Mouse (Mus musculus) intestine, postnatal 0 days (tissue): ENCODE measurements around the gene Klhl20. TPM values are rescaled to one million over a fixed set of nuclear protein-coding genes. Genes with fewer than 3 reads are reported as not detected.

ENCODE experiments used
- ATAC-seq: fragments of 200-750 bp; cut with Nextera tagmentation; 2 replicates; pipeline ENCODE4 v1.8.0; 2017; ENCODE audit warnings: mild to moderate bottlenecking, moderate TSS enrichment, moderate library complexity
- H3K27ac ChIP-seq: fragments of 300-500 bp; sonication (generic); 2 replicates; pipeline ENCODE4 v1.5.1; 2014; ENCODE audit warnings: mild to moderate bottlenecking, low read depth, low read length, moderate library complexity
- H3K27me3 ChIP-seq: fragments of 300-500 bp; sonication (generic); replicated peaks from 2 replicates; pipeline ENCODE4 v1.6.1; 2014; ENCODE audit warnings: low read length, mixed read lengths; ENCODE audit not compliant: control insufficient read depth, insufficient read depth
- H3K36me3 ChIP-seq: fragments of 300-500 bp; sonication (generic); 2 replicates; pipeline ENCODE4 v1.6.1; 2014; ENCODE audit warnings: mild to moderate bottlenecking, moderate library complexity; ENCODE audit not compliant: control insufficient read depth, insufficient read depth
- H3K4me1 ChIP-seq: fragments of 300-500 bp; sonication (generic); replicated peaks from 2 replicates; pipeline ENCODE4 v1.6.1; 2014; ENCODE audit warnings: antibody characterized with exemption, low read length, mixed read lengths; ENCODE audit not compliant: control insufficient read depth, insufficient read depth
- H3K4me2 ChIP-seq: fragments of 300-500 bp; sonication (generic); replicated peaks from 2 replicates; pipeline ENCODE4 v1.6.1; 2014; ENCODE audit warnings: low read depth, mild to moderate bottlenecking, moderate library complexity
- H3K4me3 ChIP-seq: fragments of 300-500 bp; sonication (generic); 2 replicates; pipeline ENCODE4 v1.5.1; 2014; ENCODE audit warnings: low read depth, low read length
- H3K9ac ChIP-seq: fragments of 300-500 bp; sonication (generic); 2 replicates; pipeline ENCODE4 v1.6.1; 2014; ENCODE audit warnings: mild to moderate bottlenecking, low read depth, low read length
- H3K9me3 ChIP-seq: fragments of 300-500 bp; sonication (generic); 2 replicates; pipeline ENCODE4 v1.6.1; 2016; ENCODE audit warnings: mixed run types; ENCODE audit not compliant: control insufficient read depth
- CTCF ChIP-seq: sonication (generic); IDR thresholded peaks from 2 replicates; pipeline ENCODE4 v1.5.1; 2016; ENCODE audit warnings: low read depth, mild to moderate bottlenecking, control low read depth, antibody characterized with exemption, moderate library complexity
- WGBS: fragments of 180-500 bp; shearing (Covaris S2); extraction: QIAGEN DNeasy Blood & Tissue Kit; methylation state at CpG from one replicate; pipeline ENCODE4 v1.1.7; 2014; 5-methylcytosine and 5-hydroxymethylcytosine counted together
- polyA plus RNA-seq: library from polyadenylated mRNA; unstranded; fragments of >200 nt; fragmentation: Nextera tagmentation; extraction: Ambion mirVana; gene quantifications from 2 replicates; pipeline ENCODE4 v1.2.1, GENCODE M21; 2015

Klhl20 gene
- polyA plus RNA-seq, 1 experiment from 2014 or later = 5.2 TPM

DNA sequence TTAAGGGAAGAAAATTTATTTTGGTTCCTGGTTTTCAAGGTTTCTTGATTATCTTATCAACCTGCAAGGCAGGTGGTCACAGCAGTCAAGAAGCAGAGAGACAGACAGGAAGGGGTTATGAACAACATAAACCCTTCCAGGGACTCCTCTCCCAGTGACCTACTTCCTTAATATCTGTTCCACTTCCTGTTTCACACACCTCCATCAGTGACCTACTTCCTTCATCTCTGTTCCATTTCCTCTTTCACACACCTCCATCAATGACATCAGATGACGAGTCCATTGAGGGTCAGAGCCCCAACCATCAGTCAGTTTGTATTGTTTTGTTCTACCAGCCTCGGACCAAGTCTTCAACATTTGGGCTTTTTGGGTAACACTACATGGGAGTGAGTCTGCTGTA, 8.2 kb upstream of the Klhl20 start:
- WGBS = 85% methylated on average over 2 of the region's 2 CpGs
- ATAC-seq = no peak
- Histone ChIP-seq H3K4me3 (no peak overlapping the region), H3K36me3 (no peaks in the 10 kb centered on the region), H3K4me1 (no peaks in the 10 kb centered on the region), H3K9me3 (no peaks in the 10 kb centered on the region), H3K27me3 (0 out of 2 replicates have a peak, but pooled peaks cover 3% of the 10 kb centered on the region), H3K27ac (no peak overlapping the region), H3K9ac (no peak overlapping the region), H3K4me2 (no peak overlapping the region)
- no peak for TF ChIP-seq CTCF

DNA sequence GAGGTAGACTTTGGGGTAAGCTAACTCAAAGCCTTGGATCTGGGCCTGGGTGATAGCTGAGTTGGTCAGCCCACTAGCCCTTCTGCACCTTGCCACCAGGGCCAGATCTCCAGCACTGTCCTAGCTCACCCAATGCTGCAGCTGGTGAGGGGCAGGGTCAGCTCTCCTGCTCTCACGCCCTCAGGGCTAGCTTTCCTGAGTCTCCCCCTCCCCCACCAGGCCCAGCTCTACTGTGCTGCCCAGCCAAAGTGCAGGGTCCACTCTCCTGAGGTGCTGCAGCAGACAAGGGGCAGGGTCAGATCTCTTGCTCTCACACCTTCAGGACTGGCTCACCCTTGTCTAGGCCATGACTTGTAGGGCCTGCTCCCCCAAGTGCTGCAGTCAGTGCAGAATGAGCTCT, 4.8 kb downstream of the Klhl20 start:
- 81% methylated on average over 1 of the region's 1 CpGs for WGBS
- no peaks in the 10 kb centered on the region for H3K4me1 ChIP-seq

DNA sequence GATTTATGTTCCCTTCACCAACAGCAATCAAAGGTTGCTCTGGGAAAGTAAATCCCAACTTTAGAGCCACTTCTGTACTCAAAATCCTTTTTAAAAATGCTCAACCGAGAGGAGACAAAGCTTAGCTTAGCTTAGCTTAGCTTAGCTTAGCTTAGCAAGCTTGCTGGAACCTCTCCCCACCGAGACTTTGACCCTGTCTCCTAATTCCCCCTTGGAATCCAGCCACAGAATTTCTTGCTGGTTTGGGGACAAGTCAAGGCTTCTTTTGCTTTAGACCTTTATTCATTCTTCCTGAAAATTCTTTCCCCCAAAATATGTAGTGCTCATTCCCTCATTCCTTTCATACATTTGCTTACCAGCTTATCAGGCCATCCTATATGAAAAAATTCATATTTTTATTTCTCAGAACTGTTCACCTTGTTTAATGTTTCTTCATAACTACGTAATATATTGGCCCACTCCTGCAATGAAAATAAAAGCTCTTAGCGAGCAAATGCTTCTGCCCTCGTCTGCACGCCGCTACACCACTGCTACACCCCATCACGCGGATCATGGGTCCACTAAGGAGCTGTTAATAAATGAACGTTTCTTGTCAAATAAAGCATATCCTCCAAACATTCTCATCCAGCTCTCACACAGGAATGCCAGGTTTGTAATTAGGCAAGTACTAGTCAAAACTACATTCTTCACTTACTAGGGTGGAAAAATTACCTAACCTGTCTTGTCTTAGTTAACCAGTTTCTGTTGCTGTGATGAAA, 8.5 kb downstream of the Klhl20 start:
- no peak for ATAC-seq
- Histone ChIP-seq H3K9me3 (no peaks in the 10 kb centered on the region), H3K4me3 (no peak overlapping the region), H3K4me2 (no peak overlapping the region), H3K27me3 (no peaks in the 10 kb centered on the region), H3K36me3 (peaks cover 9% of the 10 kb centered on the region), H3K27ac (no peak overlapping the region), H3K9ac (no peak overlapping the region), H3K4me1 (no peaks in the 10 kb centered on the region)
- no peak for TF ChIP-seq CTCF
- 85% methylated on average over 10 of the region's 10 CpGs for WGBS

More for the DNA sequence above, 4.8 kb downstream of the Klhl20 start:
- H3K4me3 ChIP-seq = no peak overlapping the region
- H3K27me3 ChIP-seq = no peaks in the 10 kb centered on the region
- 0 out of 2 replicates have a peak, but pooled peaks cover 3% of the 10 kb centered on the region for H3K36me3 ChIP-seq
- no peak overlapping the region for H3K4me2 ChIP-seq
- no peak for ATAC-seq
- no peak overlapping the region for H3K9ac ChIP-seq
- no peak overlapping the region; the same call in 1 of the 2 replicates for H3K27ac ChIP-seq
- no peak for TF ChIP-seq CTCF
- no peaks in the 10 kb centered on the region for H3K9me3 ChIP-seq

DNA sequence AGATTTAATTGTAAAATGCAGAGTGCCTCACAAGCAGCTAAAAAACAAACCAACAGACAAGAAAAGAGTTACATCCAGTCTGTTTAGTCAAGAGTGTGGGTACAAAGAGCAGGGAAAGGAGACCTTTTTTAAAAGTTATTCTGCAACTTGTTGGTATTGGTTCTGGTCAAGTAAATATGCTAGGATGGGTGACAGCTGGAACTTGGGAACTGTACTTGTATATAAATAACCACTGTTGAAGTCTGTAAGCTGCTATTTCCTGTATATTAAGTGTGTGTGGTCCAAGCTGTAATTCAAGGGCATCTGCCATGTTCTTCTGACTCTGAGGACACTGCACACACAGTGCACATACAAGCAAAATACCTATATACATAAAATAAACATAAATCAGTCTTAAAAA, 16.7 kb downstream of the Klhl20 start:
- Histone ChIP-seq H3K9me3 (no peaks in the 10 kb centered on the region), H3K4me2 (no peak overlapping the region), H3K36me3 (peaks cover 1% of the 10 kb centered on the region), H3K27ac (no peak overlapping the region), H3K27me3 (no peaks in the 10 kb centered on the region), H3K4me3 (no peak overlapping the region), H3K9ac (no peak overlapping the region), H3K4me1 (no peaks in the 10 kb centered on the region)
- no peak for ATAC-seq
- no peak for TF ChIP-seq CTCF

DNA sequence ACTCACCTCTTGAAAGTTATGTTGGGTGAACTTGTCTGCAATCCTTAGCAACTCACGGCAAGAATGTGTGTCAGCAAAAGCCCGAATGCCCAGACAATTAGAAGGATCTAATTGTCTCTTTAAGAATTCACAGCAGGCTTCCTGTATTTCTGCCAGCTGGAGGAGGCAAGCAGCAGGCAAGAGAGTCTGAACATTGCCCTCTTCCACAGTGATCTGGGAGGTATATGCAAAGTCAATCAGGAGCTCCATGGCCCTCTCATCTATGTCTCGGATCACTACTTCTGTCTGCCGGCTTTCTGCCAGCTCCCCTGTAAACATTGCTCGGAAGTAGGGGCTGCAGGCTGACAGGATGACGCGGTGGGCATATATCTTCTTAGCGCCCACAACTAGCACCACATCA, 22.1 kb downstream of the Klhl20 start:
- ATAC-seq = no peak
- H3K9me3 ChIP-seq = no peaks in the 10 kb centered on the region
- peaks cover 19% of the 10 kb centered on the region for H3K36me3 ChIP-seq
- H3K9ac ChIP-seq = no peak overlapping the region
- WGBS = 91% methylated on average over 8 of the region's 8 CpGs
- no peak overlapping the region for H3K27ac ChIP-seq
- TF ChIP-seq CTCF = no peak
- H3K4me2 ChIP-seq = no peak overlapping the region
- no peaks in the 10 kb centered on the region for H3K27me3 ChIP-seq
- H3K4me1 ChIP-seq = no peaks in the 10 kb centered on the region
- H3K4me3 ChIP-seq = no peak overlapping the region

DNA sequence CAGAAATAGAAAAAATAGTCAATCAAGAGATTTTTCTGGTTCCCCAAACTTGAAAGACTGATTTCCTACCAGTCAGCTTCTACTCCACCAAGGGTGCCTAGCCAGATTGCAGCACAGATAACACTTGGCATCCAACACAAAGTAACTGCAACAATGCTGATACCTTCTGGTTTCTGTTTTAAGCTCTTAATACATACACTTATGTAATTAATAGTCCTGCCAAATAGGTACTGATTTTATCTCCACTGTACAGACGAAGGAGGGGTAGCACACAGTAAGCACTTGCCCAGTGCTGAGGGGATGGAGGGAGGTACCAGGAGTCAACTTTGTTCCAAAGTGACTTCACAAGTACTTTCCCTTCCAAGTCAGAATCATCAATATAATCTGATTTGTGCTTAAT, 27.5 kb downstream of the Klhl20 start:
- Histone ChIP-seq H3K4me3 (no peak overlapping the region), H3K4me1 (no peaks in the 10 kb centered on the region), H3K36me3 (peaks cover 33% of the 10 kb centered on the region), H3K9ac (no peak overlapping the region), H3K9me3 (no peaks in the 10 kb centered on the region), H3K27ac (no peak overlapping the region), H3K4me2 (no peak overlapping the region), H3K27me3 (no peaks in the 10 kb centered on the region)
- TF ChIP-seq CTCF = no peak
- WGBS = 86% methylated on average over 1 of the region's 1 CpGs
- ATAC-seq = no peak
